Mouse (Mus musculus): ENCODE measurements around the gene Scaf11. TPM values are rescaled to one million over a fixed set of nuclear protein-coding genes. Genes with fewer than 3 reads are reported as not detected.
"Not testable (repeated sequence)": the region's sequence is repeated elsewhere in the genome, so short reads cannot be mapped to it uniquely, and the experiment has no call there.

Scaf11 gene
- polyA plus RNA-seq, 1 experiment, result 26.9 TPM

- H3K4me1 ChIP-seq (ENCODE audit: control insufficient read depth, insufficient read depth, low read length), result peaks cover 3% of the 10 kb centered on the region; the same call in 1 of the 2 replicates
- no peak overlapping the region for H3K27ac ChIP-seq (ENCODE audit: insufficient read depth, low read length)
- TF ChIP-seq POLR2A (IDR thresholded peaks at IDR 0.05; ENCODE audit: extremely low read depth, insufficient read depth, low read length) (no peak), CTCF (IDR thresholded peaks at IDR 0.05; ENCODE audit: extremely low read depth, insufficient read depth, low read length) (no peak)
- H3K4me3 ChIP-seq (ENCODE audit: insufficient read depth, low read length), result no peak overlapping the region
Measured at GRCm38 (mm10) chr15:96457338-96457664, 3.3 kb downstream of the Scaf11 start.

GRCm38 (mm10) chr15:96456651-96457337 is 3.8 kb downstream of the Scaf11 start:
- peaks cover 1% of the 10 kb centered on the region; the same call in 1 of the 2 replicates for H3K4me1 ChIP-seq (ENCODE audit: control insufficient read depth, insufficient read depth, low read length)
- no peak overlapping the region for H3K27ac ChIP-seq (ENCODE audit: insufficient read depth, low read length)
- TF ChIP-seq CTCF (IDR thresholded peaks at IDR 0.05; ENCODE audit: extremely low read depth, insufficient read depth, low read length), result no peak
- TF ChIP-seq POLR2A (IDR thresholded peaks at IDR 0.05; ENCODE audit: extremely low read depth, insufficient read depth, low read length), result no peak
- H3K4me3 ChIP-seq (ENCODE audit: insufficient read depth, low read length), result no peak overlapping the region

GRCm38 (mm10) chr15:96455595-96456214 is 4.9 kb downstream of the Scaf11 start:
- H3K27ac ChIP-seq (ENCODE audit: insufficient read depth, low read length), result no peak overlapping the region
- peaks cover 1% of the 10 kb centered on the region; the same call in 1 of the 2 replicates for H3K4me1 ChIP-seq (ENCODE audit: control insufficient read depth, insufficient read depth, low read length)
- TF ChIP-seq CTCF (IDR thresholded peaks at IDR 0.05; ENCODE audit: extremely low read depth, insufficient read depth, low read length) (no peak), POLR2A (IDR thresholded peaks at IDR 0.05; ENCODE audit: extremely low read depth, insufficient read depth, low read length) (no peak)
- no peak overlapping the region for H3K4me3 ChIP-seq (ENCODE audit: insufficient read depth, low read length)

GRCm38 (mm10) chr15:96453346-96453745 is 7.3 kb downstream of the Scaf11 start:
- H3K27ac ChIP-seq (ENCODE audit: insufficient read depth, low read length), result no peak overlapping the region
- TF ChIP-seq CTCF (IDR thresholded peaks at IDR 0.05; ENCODE audit: extremely low read depth, insufficient read depth, low read length), result no peak
- H3K4me3 ChIP-seq (ENCODE audit: insufficient read depth, low read length), result no peak overlapping the region
- H3K4me1 ChIP-seq (ENCODE audit: control insufficient read depth, insufficient read depth, low read length), result no peaks in the 10 kb centered on the region; the same call in 1 of the 2 replicates

- no peak overlapping the region for H3K4me3 ChIP-seq (ENCODE audit: insufficient read depth, low read length)
- no peak for TF ChIP-seq CTCF (IDR thresholded peaks at IDR 0.05; ENCODE audit: extremely low read depth, insufficient read depth, low read length)
- TF ChIP-seq POLR2A (IDR thresholded peaks at IDR 0.05; ENCODE audit: extremely low read depth, insufficient read depth, low read length), result no peak
- H3K4me1 ChIP-seq (ENCODE audit: control insufficient read depth, insufficient read depth, low read length), result no peaks in the 10 kb centered on the region
- H3K27ac ChIP-seq (ENCODE audit: insufficient read depth, low read length), result no peak overlapping the region
Measured at GRCm38 (mm10) chr15:96448656-96449299, 11.9 kb downstream of the Scaf11 start.

- Histone ChIP-seq H3K27ac (ENCODE audit: insufficient read depth, low read length) (no peak overlapping the region), H3K4me1 (ENCODE audit: control insufficient read depth, insufficient read depth, low read length) (no peaks in the 10 kb centered on the region), H3K4me3 (ENCODE audit: insufficient read depth, low read length) (no peak overlapping the region)
- TF ChIP-seq POLR2A (IDR thresholded peaks at IDR 0.05; ENCODE audit: extremely low read depth, insufficient read depth, low read length), result no peak
- no peak for TF ChIP-seq CTCF (IDR thresholded peaks at IDR 0.05; ENCODE audit: extremely low read depth, insufficient read depth, low read length)
Measured at GRCm38 (mm10) chr15:96446785-96447184, 13.9 kb downstream of the Scaf11 start.

- H3K4me1 ChIP-seq (ENCODE audit: control insufficient read depth, insufficient read depth, low read length); H3K27ac ChIP-seq (ENCODE audit: insufficient read depth, low read length); H3K4me3 ChIP-seq (ENCODE audit: insufficient read depth, low read length): not testable (repeated sequence)
Measured at GRCm38 (mm10) chr15:96441480-96441879, 19.2 kb downstream of the Scaf11 start.

GRCm38 (mm10) chr15:96434202-96434601 is 26.4 kb downstream of the Scaf11 start:
- Histone ChIP-seq H3K4me3 (ENCODE audit: insufficient read depth, low read length) (no peak overlapping the region), H3K27ac (ENCODE audit: insufficient read depth, low read length) (no peak overlapping the region), H3K4me1 (ENCODE audit: control insufficient read depth, insufficient read depth, low read length) (no peaks in the 10 kb centered on the region)
- TF ChIP-seq POLR2A (IDR thresholded peaks at IDR 0.05; ENCODE audit: extremely low read depth, insufficient read depth, low read length) (no peak), CTCF (IDR thresholded peaks at IDR 0.05; ENCODE audit: extremely low read depth, insufficient read depth, low read length) (no peak)

GRCm38 (mm10) chr15:96419920-96420319 is 40.7 kb downstream of the Scaf11 start:
- H3K4me3 ChIP-seq (ENCODE audit: insufficient read depth, low read length), result no peak overlapping the region
- no peak overlapping the region for H3K27ac ChIP-seq (ENCODE audit: insufficient read depth, low read length)
- H3K4me1 ChIP-seq (ENCODE audit: control insufficient read depth, insufficient read depth, low read length), result no peaks in the 10 kb centered on the region
- no peak for TF ChIP-seq CTCF (IDR thresholded peaks at IDR 0.05; ENCODE audit: extremely low read depth, insufficient read depth, low read length)
- no peak for TF ChIP-seq POLR2A (IDR thresholded peaks at IDR 0.05; ENCODE audit: extremely low read depth, insufficient read depth, low read length)

- Histone ChIP-seq H3K27ac (ENCODE audit: insufficient read depth, low read length) (no peak overlapping the region), H3K4me3 (ENCODE audit: insufficient read depth, low read length) (no peak overlapping the region), H3K4me1 (ENCODE audit: control insufficient read depth, insufficient read depth, low read length) (no peaks in the 10 kb centered on the region)
- TF ChIP-seq POLR2A (IDR thresholded peaks at IDR 0.05; ENCODE audit: extremely low read depth, insufficient read depth, low read length), result no peak
- TF ChIP-seq CTCF (IDR thresholded peaks at IDR 0.05; ENCODE audit: extremely low read depth, insufficient read depth, low read length), result no peak
Measured at GRCm38 (mm10) chr15:96418161-96418560, 42.5 kb downstream of the Scaf11 start.
